Mouse (Mus musculus): ENCODE results near the gene Cdk16. TPM values are rescaled to one million over a fixed set of nuclear protein-coding genes. Genes with fewer than 3 reads are reported as not detected.

Gene Cdk16
- polyA plus RNA-seq (2012; fragmentation: generic; extraction: Trizol): 67.0 TPM
- long read RNA-seq, experiment 1, transcript Cdk16-201 (16 exons, 3,120 nt): major isoform, 61 of 91 reads
- long read RNA-seq, experiment 1, partial matches to known transcripts: 7 of 91 reads
- long read RNA-seq, experiment 1, other reads (novel, unspliced or antisense): 23 of 91 reads
- long read RNA-seq, experiment 2, transcript Cdk16-201 (16 exons, 3,120 nt): major isoform, 279 of 397 reads
- long read RNA-seq, experiment 2, partial matches to known transcripts: 40 of 397 reads
- long read RNA-seq, experiment 2, other reads (novel, unspliced or antisense): 77 of 397 reads

- H3K27me3 ChIP-seq (ENCODE audit: control insufficient read depth, insufficient read depth, insufficient read length): no peaks in the 10 kb centered on the region
- TF ChIP-seq CTCF (IDR thresholded peaks at IDR 0.05; ENCODE audit: control insufficient read depth, insufficient read depth, insufficient read length): no peak
- no peak for TF ChIP-seq MAX (IDR thresholded peaks at IDR 0.05)
- TF ChIP-seq MYOG (IDR thresholded peaks at IDR 0.05; ENCODE audit: control insufficient read depth, extremely low read depth, insufficient read length): no peak
- TF ChIP-seq USF1 (IDR thresholded peaks at IDR 0.05; ENCODE audit: low read depth): no peak
- no peak for TF ChIP-seq FOSL1 (IDR thresholded peaks at IDR 0.05; ENCODE audit: insufficient read depth, low read length, poor library complexity, severe bottlenecking)
- no peak for TF ChIP-seq MYOD1 (IDR thresholded peaks at IDR 0.05; ENCODE audit: control insufficient read depth, insufficient read length, low read depth)
- no peak for TF ChIP-seq CEBPB (IDR thresholded peaks at IDR 0.05; ENCODE audit: low read depth)
- peak within 1 kb of the TSS; percentile 87 for H3ac ChIP-seq (ENCODE audit: control insufficient read depth, insufficient read length, low read depth)
- peaks cover 36% of the 10 kb centered on the region for H3K79me3 ChIP-seq (ENCODE audit: low read depth)
- H3K36me3 ChIP-seq (ENCODE audit: control insufficient read depth, insufficient read depth): peaks cover 20% of the 10 kb centered on the region
- peaks cover 42% of the 10 kb centered on the region for H3K79me2 ChIP-seq (ENCODE audit: control insufficient read depth, insufficient read depth)
- peak within 1 kb of the TSS; percentile 46 for H3K4me3 ChIP-seq (ENCODE audit: insufficient read depth, poor library complexity, severe bottlenecking)
Measured at GRCm38 (mm10) chrX:20687519-20688067, at the start of gene Cdk16. Gene Cdk16 (plus strand): TSS chrX:20687954.

- H3K79me3 ChIP-seq (ENCODE audit: low read depth): peaks cover 8% of the 10 kb centered on the region
- no peak for TF ChIP-seq MAX (IDR thresholded peaks at IDR 0.05)
- TF ChIP-seq USF1 (IDR thresholded peaks at IDR 0.05; ENCODE audit: low read depth): no peak
- TF ChIP-seq MYOG (IDR thresholded peaks at IDR 0.05; ENCODE audit: control insufficient read depth, extremely low read depth, insufficient read length): no peak
- no peak for TF ChIP-seq CEBPB (IDR thresholded peaks at IDR 0.05; ENCODE audit: low read depth)
- no peak for TF ChIP-seq MYOD1 (IDR thresholded peaks at IDR 0.05; ENCODE audit: control insufficient read depth, insufficient read length, low read depth)
- TF ChIP-seq CTCF (IDR thresholded peaks at IDR 0.05; ENCODE audit: control insufficient read depth, insufficient read depth, insufficient read length): no peak
- TF ChIP-seq FOSL1 (IDR thresholded peaks at IDR 0.05; ENCODE audit: insufficient read depth, low read length, poor library complexity, severe bottlenecking): no peak
- H3ac ChIP-seq (ENCODE audit: control insufficient read depth, insufficient read length, low read depth): no peak overlapping the region
- H3K79me2 ChIP-seq (ENCODE audit: control insufficient read depth, insufficient read depth): peaks cover 15% of the 10 kb centered on the region
- no peak overlapping the region for H3K4me3 ChIP-seq (ENCODE audit: insufficient read depth, poor library complexity, severe bottlenecking)
- H3K27me3 ChIP-seq (ENCODE audit: control insufficient read depth, insufficient read depth, insufficient read length): no peaks in the 10 kb centered on the region
- peaks cover 25% of the 10 kb centered on the region for H3K36me3 ChIP-seq (ENCODE audit: control insufficient read depth, insufficient read depth)
Measured at GRCm38 (mm10) chrX:20638141-20638540, 49.6 kb upstream of the Cdk16 start.

- H3K79me2 ChIP-seq (ENCODE audit: control insufficient read depth, insufficient read depth): no peaks in the 10 kb centered on the region
- no peak overlapping the region for H3ac ChIP-seq (ENCODE audit: control insufficient read depth, insufficient read length, low read depth)
- no peaks in the 10 kb centered on the region for H3K79me3 ChIP-seq (ENCODE audit: low read depth)
- no peaks in the 10 kb centered on the region for H3K27me3 ChIP-seq (ENCODE audit: control insufficient read depth, insufficient read depth, insufficient read length)
- no peak overlapping the region for H3K4me3 ChIP-seq (ENCODE audit: insufficient read depth, poor library complexity, severe bottlenecking)
- peaks cover 44% of the 10 kb centered on the region for H3K36me3 ChIP-seq (ENCODE audit: control insufficient read depth, insufficient read depth)
- no peak for TF ChIP-seq CTCF (IDR thresholded peaks at IDR 0.05; ENCODE audit: control insufficient read depth, insufficient read depth, insufficient read length)
- no peak for TF ChIP-seq USF1 (IDR thresholded peaks at IDR 0.05; ENCODE audit: low read depth)
- no peak for TF ChIP-seq FOSL1 (IDR thresholded peaks at IDR 0.05; ENCODE audit: insufficient read depth, low read length, poor library complexity, severe bottlenecking)
- no peak for TF ChIP-seq MAX (IDR thresholded peaks at IDR 0.05)
Measured at GRCm38 (mm10) chrX:20644780-20645179, 43.0 kb upstream of the Cdk16 start.

- Histone ChIP-seq H3K36me3 (ENCODE audit: control insufficient read depth, insufficient read depth) (no peaks in the 10 kb centered on the region), H3K27me3 (ENCODE audit: control insufficient read depth, insufficient read depth, insufficient read length) (no peaks in the 10 kb centered on the region), H3K79me2 (ENCODE audit: control insufficient read depth, insufficient read depth) (peaks cover 5% of the 10 kb centered on the region), H3ac (ENCODE audit: control insufficient read depth, insufficient read length, low read depth) (peak overlapping the region; percentile 35), H3K4me3 (ENCODE audit: insufficient read depth, poor library complexity, severe bottlenecking) (no peak overlapping the region), H3K79me3 (ENCODE audit: low read depth) (no peaks in the 10 kb centered on the region)
- TF ChIP-seq MYOD1 (IDR thresholded peaks at IDR 0.05; ENCODE audit: control insufficient read depth, insufficient read length, low read depth): no peak
- TF ChIP-seq CTCF (IDR thresholded peaks at IDR 0.05; ENCODE audit: control insufficient read depth, insufficient read depth, insufficient read length): no peak
- TF ChIP-seq FOSL1 (IDR thresholded peaks at IDR 0.05; ENCODE audit: insufficient read depth, low read length, poor library complexity, severe bottlenecking): no peak
- TF ChIP-seq USF1 (IDR thresholded peaks at IDR 0.05; ENCODE audit: low read depth): no peak
- no peak for TF ChIP-seq MYOG (IDR thresholded peaks at IDR 0.05; ENCODE audit: control insufficient read depth, extremely low read depth, insufficient read length)
- no peak for TF ChIP-seq MAX (IDR thresholded peaks at IDR 0.05)
- no peak for TF ChIP-seq CEBPB (IDR thresholded peaks at IDR 0.05; ENCODE audit: low read depth)
Measured at GRCm38 (mm10) chrX:20657593-20657992, 30.2 kb upstream of the Cdk16 start.

GRCm38 (mm10) chrX:20658026-20658652 lies 29.6 kb upstream of the Cdk16 start, which contains the start of gene Uba1:
Gene Uba1 (plus strand): TSS chrX:20658326.
- Histone ChIP-seq H3K79me2 (ENCODE audit: control insufficient read depth, insufficient read depth) (peaks cover 10% of the 10 kb centered on the region), H3K4me3 (ENCODE audit: insufficient read depth, poor library complexity, severe bottlenecking) (peak within 1 kb of the TSS; percentile 39), H3K27me3 (ENCODE audit: control insufficient read depth, insufficient read depth, insufficient read length) (no peaks in the 10 kb centered on the region), H3K79me3 (ENCODE audit: low read depth) (peaks cover 2% of the 10 kb centered on the region), H3ac (ENCODE audit: control insufficient read depth, insufficient read length, low read depth) (peak within 1 kb of the TSS; percentile 83), H3K36me3 (ENCODE audit: control insufficient read depth, insufficient read depth) (no peaks in the 10 kb centered on the region)
- TF ChIP-seq MAX (IDR thresholded peaks at IDR 0.05) (peak; percentile 79), FOSL1 (IDR thresholded peaks at IDR 0.05; ENCODE audit: insufficient read depth, low read length, poor library complexity, severe bottlenecking) (no peak), MYOG (IDR thresholded peaks at IDR 0.05; ENCODE audit: control insufficient read depth, extremely low read depth, insufficient read length) (no peak), USF1 (IDR thresholded peaks at IDR 0.05; ENCODE audit: low read depth) (peak; percentile 62), CTCF (IDR thresholded peaks at IDR 0.05; ENCODE audit: control insufficient read depth, insufficient read depth, insufficient read length) (no peak)
